Mouse (Mus musculus) MEL (cell line): ENCODE measurements around the gene Myo1e. TPM values are rescaled to one million over a fixed set of nuclear protein-coding genes. Genes with fewer than 3 reads are reported as not detected.
A peak's percentile ranks its signal among the peaks of the same experiment; 100 is the strongest.

Experiments used
- DNase-seq: peaks from one replicate; pipeline ENCODE4 v3.0.0; 2011; ENCODE audit warnings: low read depth, low spot score
- H3K27ac ChIP-seq: 2 replicates; pipeline ENCODE4 v1.5.1; 2012; ENCODE audit warnings: low read depth, mild to moderate bottlenecking, control low read depth, low read length, moderate library complexity; ENCODE audit not compliant: control insufficient read depth
- H3K27me3 ChIP-seq, 2 experiments: fragments of 150-350 bp in 1 of 2; sonication (generic) in 1 of 2; 2 replicates each; pipeline ENCODE4 v1.6.1; 2012; ENCODE audit warnings: low read length in 2 of 2, mild to moderate bottlenecking in 2 of 2, improper control_type of control experiment in 1 of 2, moderate library complexity in 1 of 2; ENCODE audit not compliant: insufficient read depth in 2 of 2, control insufficient read depth in 1 of 2
- H3K36me3 ChIP-seq, 2 experiments: 2 replicates each; pipeline ENCODE4 v1.6.1; 2012 to 2014; ENCODE audit warnings: low read length in 2 of 2, improper control_type of control experiment in 1 of 2, inconsistent platforms in 1 of 2, mild to moderate bottlenecking in 1 of 2; ENCODE audit not compliant: insufficient read depth in 2 of 2, control insufficient read depth in 1 of 2
- H3K4me1 ChIP-seq, 2 experiments: fragments of 150-350 bp in 1 of 2; sonication (generic) in 1 of 2; 2 replicates each; pipeline ENCODE4 v1.6.1; 2012; ENCODE audit warnings: low read length in 2 of 2, improper control_type of control experiment in 1 of 2, mild to moderate bottlenecking in 1 of 2; ENCODE audit not compliant: insufficient read depth in 2 of 2, control insufficient read depth in 1 of 2
- H3K4me3 ChIP-seq, 2 experiments: fragments of 150-350 bp in 1 of 2; sonication (generic) in 1 of 2; 2 replicates each; pipeline ENCODE4 v1.5.1; 2012; ENCODE audit warnings: low read depth in 2 of 2, low read length in 2 of 2, mild to moderate bottlenecking in 2 of 2, moderate library complexity in 2 of 2, control low read depth in 1 of 2, improper control_type of control experiment in 1 of 2; ENCODE audit not compliant: control insufficient read depth in 1 of 2, insufficient read depth in 1 of 2
- H3K79me2 ChIP-seq: 2 replicates; pipeline ENCODE4 v1.6.1; 2012; ENCODE audit warnings: mild to moderate bottlenecking, low read length, moderate library complexity; ENCODE audit not compliant: control insufficient read depth, poor library complexity, insufficient read depth
- H3K9ac ChIP-seq: 2 replicates; pipeline ENCODE4 v1.6.1; 2012; ENCODE audit warnings: low read depth, mild to moderate bottlenecking, control low read depth, low read length, moderate library complexity; ENCODE audit not compliant: control insufficient read depth, poor library complexity, severe bottlenecking
- H3K9me3 ChIP-seq: fragments of 150-350 bp; sonication (generic); replicated peaks from 2 replicates; pipeline ENCODE4 v1.6.1; 2012; ENCODE audit warnings: mild to moderate bottlenecking, low read length, improper control_type of control experiment, moderate library complexity; ENCODE audit not compliant: insufficient read depth
- BHLHE40 ChIP-seq: IDR thresholded peaks from 2 replicates; pipeline ENCODE4 v1.6.1; 2012; ENCODE audit warnings: low read depth, mild to moderate bottlenecking, inconsistent platforms, low read length, improper control_type of control experiment, borderline replicate concordance
- CHD1 ChIP-seq: IDR thresholded peaks from 2 replicates; pipeline ENCODE4 v1.6.1; 2012; ENCODE audit warnings: low read depth, mild to moderate bottlenecking, inconsistent platforms, low read length, improper control_type of control experiment
- CHD2 ChIP-seq: IDR thresholded peaks from 2 replicates; pipeline ENCODE4 v1.6.1; 2011; ENCODE audit warnings: low read length, improper control_type of control experiment
- CTCF ChIP-seq, 3 experiments: IDR thresholded peaks in 2 of 3; conservative IDR thresholded peaks in 1 of 3; 2 replicates each; pipeline ENCODE4 v1.5.1; 2011 to 2012; ENCODE audit warnings: low read length in 3 of 3, low read depth in 2 of 3, mild to moderate bottlenecking in 2 of 3, improper control_type of control experiment in 1 of 3, inconsistent platforms in 1 of 3, mixed read lengths in 1 of 3, moderate library complexity in 1 of 3; ENCODE audit not compliant: control insufficient read depth in 1 of 3, insufficient read depth in 1 of 3, poor library complexity in 1 of 3, severe bottlenecking in 1 of 3
- E2F4 ChIP-seq: IDR thresholded peaks from 2 replicates; pipeline ENCODE4 v1.6.1; 2011; ENCODE audit warnings: low read depth, low read length, improper control_type of control experiment, borderline replicate concordance
- ELF1 ChIP-seq: IDR thresholded peaks from 2 replicates; pipeline ENCODE4 v1.6.1; 2014; ENCODE audit warnings: low read depth, mild to moderate bottlenecking, inconsistent platforms, low read length, improper control_type of control experiment, moderate library complexity
- EP300 ChIP-seq, 2 experiments: IDR thresholded peaks; 2 replicates each; pipeline ENCODE4 v1.6.1; 2011; ENCODE audit warnings: improper control_type of control experiment in 2 of 2, low read length in 2 of 2, low read depth in 1 of 2, mild to moderate bottlenecking in 1 of 2
- ETS1 ChIP-seq: IDR thresholded peaks from 2 replicates; pipeline ENCODE4 v1.6.1; 2012; ENCODE audit warnings: low read depth, mild to moderate bottlenecking, inconsistent platforms, low read length, improper control_type of control experiment, moderate library complexity
- GABPA ChIP-seq: IDR thresholded peaks from 2 replicates; pipeline ENCODE4 v1.6.1; 2012; ENCODE audit warnings: low read depth, mild to moderate bottlenecking, inconsistent platforms, low read length, improper control_type of control experiment, moderate library complexity
- GATA1 ChIP-seq: IDR thresholded peaks from 2 replicates; pipeline ENCODE4 v1.6.1; 2011; ENCODE audit warnings: low read depth, low read length, improper control_type of control experiment
- HCFC1 ChIP-seq: IDR thresholded peaks from 2 replicates; pipeline ENCODE4 v1.6.1; 2012; ENCODE audit warnings: low read depth, mild to moderate bottlenecking, inconsistent platforms, low read length, improper control_type of control experiment, moderate library complexity
- JUND ChIP-seq: IDR thresholded peaks from 2 replicates; pipeline ENCODE4 v1.6.1; 2011; ENCODE audit warnings: low read depth, mild to moderate bottlenecking, improper control_type of control experiment, low read length
- KAT2A ChIP-seq: conservative IDR thresholded peaks from 2 replicates; pipeline ENCODE4 v1.6.1; 2012; ENCODE audit warnings: low read depth, low read length, improper control_type of control experiment, inconsistent platforms
- MAFK ChIP-seq: IDR thresholded peaks from 2 replicates; pipeline ENCODE4 v1.6.1; 2011; ENCODE audit warnings: low read depth, mild to moderate bottlenecking, low read length, improper control_type of control experiment, borderline replicate concordance
- MAX ChIP-seq: IDR thresholded peaks from 2 replicates; pipeline ENCODE4 v1.6.1; 2011; ENCODE audit warnings: low read length, improper control_type of control experiment
- MAZ ChIP-seq: IDR thresholded peaks from 2 replicates; pipeline ENCODE4 v1.6.1; 2012; ENCODE audit warnings: low read depth, mild to moderate bottlenecking, inconsistent platforms, low read length, improper control_type of control experiment
- MEF2A ChIP-seq: IDR thresholded peaks from 2 replicates; pipeline ENCODE4 v1.6.1; 2014; ENCODE audit warnings: low read depth, mild to moderate bottlenecking, inconsistent platforms, low read length, improper control_type of control experiment; ENCODE audit not compliant: poor library complexity, insufficient replicate concordance, severe bottlenecking; ENCODE audit errors: extremely low read depth
- MXI1 ChIP-seq: IDR thresholded peaks from 2 replicates; pipeline ENCODE4 v1.6.1; 2011; ENCODE audit warnings: mild to moderate bottlenecking, low read depth, low read length, improper control_type of control experiment
- MYB ChIP-seq: IDR thresholded peaks from 2 replicates; pipeline ENCODE4 v1.6.1; 2011; ENCODE audit warnings: mild to moderate bottlenecking, low read depth, low read length, improper control_type of control experiment
- MYC ChIP-seq: IDR thresholded peaks from 2 replicates; pipeline ENCODE4 v1.6.1; 2011; ENCODE audit warnings: low read depth, mild to moderate bottlenecking, low read length, improper control_type of control experiment, moderate library complexity
- NELFE ChIP-seq: IDR thresholded peaks from 2 replicates; pipeline ENCODE4 v1.6.1; 2011; ENCODE audit warnings: low read depth, low read length, improper control_type of control experiment
- NRF1 ChIP-seq: IDR thresholded peaks from 2 replicates; pipeline ENCODE4 v1.6.1; 2014; ENCODE audit warnings: low read depth, mild to moderate bottlenecking, inconsistent platforms, low read length, improper control_type of control experiment, moderate library complexity; ENCODE audit not compliant: poor library complexity, insufficient read depth, severe bottlenecking
- POLR2A ChIP-seq, 2 experiments: IDR thresholded peaks; 2 replicates each; pipeline ENCODE4 v1.6.1; 2011 to 2012; ENCODE audit warnings: low read length in 2 of 2, mild to moderate bottlenecking in 2 of 2, control low read depth in 1 of 2, improper control_type of control experiment in 1 of 2, low read depth in 1 of 2, moderate library complexity in 1 of 2; ENCODE audit not compliant: control insufficient read depth in 1 of 2, insufficient read depth in 1 of 2, poor library complexity in 1 of 2
- POLR2AphosphoS2 ChIP-seq: IDR thresholded peaks from 2 replicates; pipeline ENCODE4 v1.6.1; 2011; ENCODE audit warnings: low read length, improper control_type of control experiment
- POLR2AphosphoS5 ChIP-seq: IDR thresholded peaks from 2 replicates; pipeline ENCODE4 v1.6.1; 2012; ENCODE audit warnings: low read depth, borderline replicate concordance, mild to moderate bottlenecking, inconsistent platforms, low read length, moderate library complexity, mixed read lengths
- RAD21 ChIP-seq: IDR thresholded peaks from 2 replicates; pipeline ENCODE4 v1.6.1; 2011; ENCODE audit warnings: mild to moderate bottlenecking, low read depth, low read length, improper control_type of control experiment
- RCOR1 ChIP-seq: IDR thresholded peaks from 2 replicates; pipeline ENCODE4 v1.6.1; 2012; ENCODE audit warnings: low read depth, mild to moderate bottlenecking, inconsistent platforms, low read length, improper control_type of control experiment
- SIN3A ChIP-seq: IDR thresholded peaks from 2 replicates; pipeline ENCODE4 v1.6.1; 2012; ENCODE audit warnings: low read length, improper control_type of control experiment, inconsistent platforms
- SMC3 ChIP-seq: IDR thresholded peaks from 2 replicates; pipeline ENCODE4 v1.6.1; 2011; ENCODE audit warnings: low read depth, low read length, improper control_type of control experiment
- TAL1 ChIP-seq: IDR thresholded peaks from 2 replicates; pipeline ENCODE4 v1.6.1; 2012; ENCODE audit warnings: mild to moderate bottlenecking, inconsistent platforms, low read length, moderate library complexity, mixed read lengths
- TBP ChIP-seq: IDR thresholded peaks from 2 replicates; pipeline ENCODE4 v1.8.0; 2011; ENCODE audit warnings: low read depth, low read length, improper control_type of control experiment
- TCF12 ChIP-seq: IDR thresholded peaks from 2 replicates; pipeline ENCODE4 v1.6.1; 2014; ENCODE audit warnings: low read depth, mild to moderate bottlenecking, inconsistent platforms, low read length, improper control_type of control experiment, moderate library complexity
- USF1 ChIP-seq: IDR thresholded peaks from 2 replicates; pipeline ENCODE4 v1.6.1; 2014; ENCODE audit warnings: low read depth, mild to moderate bottlenecking, inconsistent platforms, low read length, improper control_type of control experiment, moderate library complexity
- USF2 ChIP-seq, 2 experiments: IDR thresholded peaks; 2 replicates each; pipeline ENCODE4 v1.6.1; 2011 to 2012; ENCODE audit warnings: improper control_type of control experiment in 2 of 2, low read length in 2 of 2, borderline replicate concordance in 1 of 2, inconsistent platforms in 1 of 2, low read depth in 1 of 2, mild to moderate bottlenecking in 1 of 2; ENCODE audit not compliant: insufficient read depth in 1 of 2
- ZC3H11A ChIP-seq: IDR thresholded peaks from 2 replicates; pipeline ENCODE4 v1.6.1; 2012; ENCODE audit warnings: low read depth, mild to moderate bottlenecking, inconsistent platforms, low read length, improper control_type of control experiment
- ZKSCAN1 ChIP-seq: IDR thresholded peaks from 2 replicates; pipeline ENCODE4 v1.6.1; 2012; ENCODE audit warnings: low read depth, mild to moderate bottlenecking, inconsistent platforms, low read length, improper control_type of control experiment, moderate library complexity
- ZMIZ1 ChIP-seq: IDR thresholded peaks from 2 replicates; pipeline ENCODE4 v1.6.1; 2012; ENCODE audit warnings: low read depth, mild to moderate bottlenecking, inconsistent platforms, low read length, improper control_type of control experiment, moderate library complexity
- ZNF384 ChIP-seq: IDR thresholded peaks from 2 replicates; pipeline ENCODE4 v1.6.1; 2012; ENCODE audit warnings: low read depth, mild to moderate bottlenecking, inconsistent platforms, low read length, improper control_type of control experiment
- polyA plus RNA-seq, 2 experiments: library from polyadenylated mRNA; stranded (reverse) in 1 of 2; unstranded in 1 of 2; fragments of >175 nt in 1 of 2; fragments of >200 nt in 1 of 2; gene quantifications; 2 replicates each; pipeline versions ENCODE4 v1.2.1 to v1.2.4; 2012; ENCODE audit warnings: low replicate concordance in 2 of 2, low read depth in 1 of 2; ENCODE audit not compliant: insufficient read length in 2 of 2, insufficient read depth in 1 of 2, missing spikeins in 1 of 2
- total RNA-seq: library from RNA; depleted of rRNA; stranded (reverse); fragments of 300-350 nt; gene quantifications from 2 replicates; pipeline ENCODE4 v1.2.3, GENCODE M21; 2012

Gene Myo1e
- total and polyA plus RNA-seq, 3 experiments: 4.9 to 7.8 TPM; not detected in 1

- Histone ChIP-seq H3K4me1 (peaks cover 7 to 46% of the 10 kb centered on the region in 2 experiments), H3K9ac (peak overlapping the region; percentile 56), H3K9me3 (no peaks in the 10 kb centered on the region), H3K4me3 (peak overlapping the region; percentile 54 to 62), H3K79me2 (no peaks in the 10 kb centered on the region; the same call in 1 of the 2 replicates), H3K27ac (peak overlapping the region; percentile 99), H3K36me3 (peaks cover 0 to 21% of the 10 kb centered on the region in 2 experiments; a peak in 2 of 4 replicates), H3K27me3 (no peaks in the 10 kb centered on the region)
- peak; percentile 66 for DNase-seq
- TF ChIP-seq BHLHE40 (no peak), RCOR1 (no peak), POLR2AphosphoS5 (no peak), E2F4 (no peak), CTCF (IDR thresholded peaks at IDR 0.05 in 2 of 3, conservative IDR thresholded peaks at IDR 0.05 in 1 of 3; ENCODE audit: control insufficient read depth in 1 of 3, insufficient read depth in 1 of 3, low read depth in 2 of 3, low read length in 3 of 3, poor library complexity in 1 of 3, severe bottlenecking in 1 of 3) (no peak), USF2 (IDR thresholded peaks at IDR 0.05; ENCODE audit: borderline replicate concordance in 1 of 2, insufficient read depth in 1 of 2, low read depth in 1 of 2, low read length in 2 of 2) (no peak), GATA1 (peak; percentile 67), ZKSCAN1 (no peak), MAZ (no peak), ETS1 (peak; percentile 36; the same call in 1 of the 2 replicates), CHD2 (no peak), SMC3 (no peak), USF1 (peak; percentile 78), KAT2A (no peak), ZC3H11A (no peak), TCF12 (0 out of 2 replicates have a peak, but pooled peaks have one; percentile 6), ZMIZ1 (no peak), MAX (peak; percentile 74), JUND (no peak), HCFC1 (no peak), NRF1 (no peak), RAD21 (no peak), MXI1 (peak; percentile 55; the same call in 1 of the 2 replicates), MAFK (no peak), ZNF384 (no peak), MEF2A (no peak), TAL1 (peak; percentile 39; the same call in 1 of the 2 replicates), CHD1 (no peak), MYB (no peak), EP300 (IDR thresholded peaks at IDR 0.05; ENCODE audit: low read depth in 1 of 2, low read length in 2 of 2) (peak; percentile 14 to 27; a peak in 3 of 4 replicates), MYC (no peak; the same call in 1 of the 2 replicates), SIN3A (0 out of 2 replicates have a peak, but pooled peaks have one; percentile 1), POLR2A (IDR thresholded peaks at IDR 0.05; ENCODE audit: control insufficient read depth in 1 of 2, insufficient read depth in 1 of 2, low read depth in 1 of 2, low read length in 2 of 2, poor library complexity in 1 of 2) (no peak), TBP (no peak), POLR2AphosphoS2 (no peak), ELF1 (no peak), GABPA (no peak), NELFE (no peak)
These were observed 177.3 kb downstream of the Myo1e start for GRCm38 (mm10) chr9:70384494-70384893.
